Mouse (Mus musculus) heart, adult 18-20 months (tissue): ENCODE measurements around the gene Itfg2. TPM values are rescaled to one million over a fixed set of nuclear protein-coding genes. Genes with fewer than 3 reads are reported as not detected.

ENCODE experiments used
- DNase-seq, 2 experiments: peaks; one replicate each; pipeline ENCODE4 v3.0.0; 2021 to 2022; ENCODE audit warnings: mixed read lengths in 1 of 2
- total RNA-seq, 2 experiments: library from RNA; stranded (reverse); gene quantifications; 2 replicates each; pipeline ENCODE4 v1.2.3; 2021

Itfg2 gene
- total RNA-seq, 2 experiments from 2014 or later, result 17.0 to 22.0 TPM

DNA sequence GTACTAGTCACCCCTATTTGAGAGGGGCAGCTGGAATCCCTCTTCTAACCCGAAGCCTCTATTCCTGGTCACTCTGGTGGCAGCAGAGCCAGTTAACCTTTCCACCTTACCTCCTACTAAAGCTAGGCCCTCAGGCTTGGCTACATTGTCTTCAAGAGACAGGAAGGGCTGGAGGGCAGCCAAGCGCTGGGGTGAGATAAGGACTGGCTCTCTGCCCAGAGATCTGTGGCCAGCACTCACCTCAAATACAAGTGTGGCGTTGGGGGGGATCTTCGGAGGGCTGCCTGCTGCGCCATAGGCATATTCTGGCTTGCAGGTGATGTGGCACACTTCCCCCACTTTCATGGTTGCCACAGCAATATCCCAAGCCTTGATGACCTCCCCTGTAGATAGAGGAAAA is 10.7 kb upstream of the Itfg2 start:
- DNase-seq, result peak; percentile 91 to 92

GRCm38 (mm10) chr6:128433566-128433965 is 8.8 kb upstream of the Itfg2 start:
- no peak for DNase-seq

GRCm38 (mm10) chr6:128432356-128432915 is 7.7 kb upstream of the Itfg2 start:
- peak; percentile 67 to 68 for DNase-seq

- DNase-seq, result no peak
These were observed 5.1 kb upstream of the Itfg2 start for GRCm38 (mm10) chr6:128429826-128430225.

- no peak for DNase-seq
These were observed 4.6 kb upstream of the Itfg2 start for GRCm38 (mm10) chr6:128429300-128429699.

GRCm38 (mm10) chr6:128427571-128427970 is 2.8 kb upstream of the Itfg2 start:
- DNase-seq, result no peak

GRCm38 (mm10) chr6:128425046-128425445 is 315 bp upstream of the Itfg2 start:
- no peak for DNase-seq

DNA sequence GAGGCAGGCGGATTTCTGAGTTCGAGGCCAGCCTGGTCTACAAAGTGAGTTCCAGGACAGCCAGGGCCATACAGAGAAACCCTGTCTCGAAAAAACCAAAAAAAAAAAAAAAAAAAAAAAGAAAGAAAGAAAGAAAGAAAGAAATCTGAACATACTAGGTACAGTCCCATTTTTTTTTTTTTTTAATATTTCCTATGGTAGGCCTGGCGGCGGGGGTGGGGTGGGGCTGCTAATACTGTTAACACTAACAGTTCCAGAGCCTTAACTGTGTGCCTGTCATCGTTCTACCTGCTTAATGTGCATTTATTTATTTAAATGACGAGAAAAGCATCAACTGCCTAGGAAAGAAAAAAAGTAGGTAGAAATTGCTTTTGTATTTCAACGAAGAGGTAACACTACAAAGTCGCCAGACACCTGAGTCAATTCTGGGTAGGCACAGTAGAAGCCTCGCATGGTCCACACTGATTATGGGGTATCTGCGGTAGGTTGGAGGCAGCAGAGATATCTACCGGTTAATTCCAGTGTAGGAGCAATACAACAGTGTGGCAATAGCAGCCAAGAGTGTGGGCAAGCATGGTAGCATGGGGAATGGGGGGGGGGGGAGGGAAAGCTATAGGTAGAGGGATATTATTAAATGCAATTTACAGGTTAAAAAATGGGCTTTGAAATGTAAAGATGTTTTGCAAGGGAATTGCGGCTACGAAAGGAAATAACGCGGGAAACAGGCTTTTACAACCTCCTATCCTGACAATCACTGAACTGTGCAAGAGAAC is 1.0 kb downstream of the Itfg2 start:
- DNase-seq, result no peak

DNA sequence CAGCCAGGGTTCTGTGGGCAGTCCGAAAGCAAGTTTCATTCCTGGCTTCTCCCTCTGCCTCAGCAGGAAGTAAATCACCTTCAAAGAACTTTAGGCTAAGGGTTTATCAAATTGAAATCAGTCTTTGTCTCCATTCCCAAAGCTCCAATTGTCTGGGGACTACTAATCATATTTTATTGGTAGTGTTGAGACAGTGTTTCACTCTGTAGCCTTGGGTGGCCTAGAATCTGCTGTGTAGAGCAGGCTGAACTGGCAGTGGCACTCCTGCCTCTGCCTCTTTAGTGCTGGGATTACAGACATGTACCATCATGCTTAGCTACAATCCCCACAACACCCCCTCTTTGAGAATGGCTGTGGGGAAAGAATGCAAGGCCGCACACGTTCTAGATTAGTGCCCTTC is 3.3 kb downstream of the Itfg2 start:
- no peak for DNase-seq

DNA sequence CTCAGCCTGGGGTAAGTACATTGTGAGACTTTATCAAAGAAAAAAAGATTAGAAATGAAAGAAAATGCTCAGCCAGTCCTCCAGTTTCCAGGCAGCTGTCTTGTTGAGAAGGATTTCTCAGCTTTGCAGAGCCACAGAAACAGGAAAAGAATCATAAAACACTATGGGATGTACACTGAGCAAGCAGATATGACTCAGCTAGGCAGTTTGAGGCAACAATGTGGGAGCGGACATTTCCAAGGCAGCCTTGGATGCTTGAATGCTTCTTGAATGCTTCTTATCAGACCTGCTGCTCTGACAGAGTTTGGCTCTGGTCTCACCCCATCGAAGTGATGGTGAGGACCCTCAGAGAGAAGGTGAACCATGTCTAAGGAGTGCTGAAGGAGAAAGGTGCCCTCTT is 3.7 kb downstream of the Itfg2 start:
- DNase-seq, result no peak

GRCm38 (mm10) chr6:128418076-128418475 is 6.7 kb downstream of the Itfg2 start:
- no peak for DNase-seq

DNA sequence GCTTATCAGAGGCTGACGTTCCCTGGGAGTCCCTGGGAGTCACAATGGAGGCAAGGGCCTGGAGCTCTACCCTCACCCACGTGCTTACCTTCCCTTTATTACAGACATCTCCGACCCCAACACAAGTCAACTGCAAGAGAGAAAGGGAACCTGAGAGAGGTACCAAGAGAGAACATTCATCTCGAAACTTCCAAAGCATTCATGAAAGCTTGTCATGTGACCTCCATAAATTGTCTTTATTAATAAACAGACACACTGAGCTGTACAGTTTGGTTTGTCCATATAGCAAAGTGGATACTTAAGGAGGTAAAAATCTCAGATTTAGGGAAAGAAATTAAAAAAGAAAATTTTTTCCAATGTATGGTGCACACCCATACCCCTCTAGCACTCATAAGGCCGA is 8.6 kb downstream of the Itfg2 start:
- DNase-seq, result no peak

DNA sequence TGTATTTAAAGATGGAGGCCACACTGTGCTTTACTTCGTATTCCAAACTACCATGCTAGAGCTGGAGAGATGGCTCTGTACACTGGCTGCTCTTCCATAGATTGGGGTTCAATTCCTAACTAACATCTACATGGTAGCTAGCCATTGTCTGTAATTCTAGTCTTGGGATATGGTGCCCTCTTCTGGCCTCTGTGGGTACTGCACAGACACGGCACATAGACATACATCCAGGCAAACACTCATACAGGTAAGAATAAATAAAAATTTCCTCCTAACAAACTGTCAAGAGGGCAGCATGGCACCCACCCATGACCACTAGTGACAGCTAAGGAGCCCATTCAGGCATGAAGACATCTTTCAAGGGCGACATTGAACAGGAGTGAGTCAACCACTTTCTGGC is 13.6 kb downstream of the Itfg2 start:
- DNase-seq, result peak; percentile 59 to 94

DNA sequence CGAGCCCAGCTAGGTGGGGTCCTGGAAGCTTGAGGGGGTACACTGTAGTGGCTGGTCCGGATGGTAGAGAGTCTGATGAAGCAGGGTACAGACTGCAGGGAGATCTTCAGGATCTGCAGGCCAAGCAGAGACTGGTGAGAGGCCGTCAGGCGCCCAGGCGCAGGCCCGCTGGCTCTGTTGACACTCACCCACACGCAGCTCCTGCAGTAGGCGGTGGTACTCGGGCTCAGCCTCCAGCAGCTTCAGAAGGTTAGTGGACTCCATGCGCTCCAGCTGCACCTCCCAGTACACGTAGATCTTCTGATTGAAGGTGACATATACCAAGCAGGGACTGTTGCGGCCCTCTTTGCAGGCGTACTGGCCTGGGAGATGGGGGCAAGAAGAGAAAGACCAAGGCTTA is 14.4 kb downstream of the Itfg2 start:
- no peak for DNase-seq

- DNase-seq, result no peak
These were observed 16.1 kb downstream of the Itfg2 start for GRCm38 (mm10) chr6:128408544-128409125.

DNA sequence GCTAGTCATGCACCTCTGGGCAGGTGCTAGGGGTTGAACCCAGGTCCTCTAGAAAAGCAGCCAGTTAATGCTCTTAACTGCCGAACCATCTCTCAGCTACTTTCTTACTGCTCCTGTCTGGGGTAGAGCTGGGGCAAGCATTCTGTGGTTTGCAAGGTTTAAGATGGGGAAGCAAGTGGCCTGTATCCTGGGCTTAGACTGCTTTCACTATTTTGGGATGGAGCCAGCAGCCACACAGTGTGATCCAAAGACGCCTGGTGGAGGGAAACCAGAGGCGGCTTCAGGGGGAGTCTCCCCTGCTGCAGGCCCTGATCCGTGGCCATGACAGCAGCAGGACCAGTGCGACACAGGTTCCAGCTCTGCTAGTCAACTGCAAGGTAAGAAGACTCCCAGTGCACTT is 20.0 kb downstream of the Itfg2 start:
- DNase-seq, result no peak

- DNase-seq, result peak in 1 of 2 experiments; percentile 20
These were observed 25.1 kb downstream of the Itfg2 start for GRCm38 (mm10) chr6:128399421-128400185.

DNA sequence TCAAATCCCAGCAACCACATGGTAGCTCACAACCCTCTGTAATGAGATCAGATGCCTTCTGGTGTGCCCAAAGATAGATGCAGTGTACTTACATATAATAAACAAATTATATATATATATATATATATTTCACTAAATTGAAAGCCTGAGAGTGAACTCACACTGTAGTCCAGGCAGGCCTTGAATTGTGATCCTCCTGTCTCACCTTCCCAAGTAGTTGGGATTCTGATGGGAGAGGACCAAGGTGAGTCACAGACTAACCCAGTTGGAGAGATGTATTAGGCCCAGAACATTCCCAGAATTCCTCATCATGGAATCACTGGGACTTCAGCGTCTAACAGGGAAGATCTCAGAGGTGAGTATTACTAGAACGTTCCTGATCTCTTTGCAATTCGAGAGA is 25.7 kb downstream of the Itfg2 start, which contains the start of gene Nrip2:
Gene Nrip2 (plus strand): TSS at position 301 of the 400 bp plus-strand sequence.
- DNase-seq, result no peak

DNA sequence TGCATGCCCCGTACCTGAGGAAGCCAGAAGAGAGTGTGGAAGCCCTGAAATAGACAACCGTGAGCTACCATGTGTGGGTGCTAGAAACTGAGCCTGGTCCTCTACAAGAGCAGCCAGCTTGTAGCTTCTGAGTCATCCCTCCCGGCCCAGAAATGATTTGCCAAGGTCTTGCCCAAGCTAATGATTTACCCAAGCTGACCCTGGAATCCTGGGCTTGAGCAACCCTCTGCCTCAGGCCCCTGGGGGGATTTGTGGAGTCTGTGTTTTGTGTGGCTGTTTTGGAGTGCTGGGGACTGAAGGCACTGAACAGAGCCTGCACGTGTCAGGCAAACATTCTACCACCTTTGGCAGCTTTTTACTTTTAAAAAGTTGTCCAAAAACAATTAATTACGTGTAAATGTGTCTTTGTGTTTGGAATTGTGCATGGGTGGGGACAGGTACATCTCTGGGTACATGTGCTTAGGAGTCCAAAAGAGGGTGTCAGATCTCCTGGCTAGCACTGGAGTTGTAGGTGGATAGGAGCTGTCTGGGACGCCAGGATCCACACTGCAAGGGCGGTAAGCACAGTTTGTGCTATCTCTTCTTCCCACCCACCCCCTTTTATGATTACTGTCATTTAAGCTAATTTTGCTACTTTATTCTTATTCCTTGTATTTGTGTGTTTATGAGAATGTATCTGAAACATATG is 27.0 kb downstream of the Itfg2 start:
- no peak for DNase-seq

- DNase-seq, result no peak
These were observed 34.0 kb downstream of the Itfg2 start for GRCm38 (mm10) chr6:128390683-128391082.

- DNase-seq, result no peak
These were observed 35.5 kb downstream of the Itfg2 start for GRCm38 (mm10) chr6:128389185-128389584.

DNA sequence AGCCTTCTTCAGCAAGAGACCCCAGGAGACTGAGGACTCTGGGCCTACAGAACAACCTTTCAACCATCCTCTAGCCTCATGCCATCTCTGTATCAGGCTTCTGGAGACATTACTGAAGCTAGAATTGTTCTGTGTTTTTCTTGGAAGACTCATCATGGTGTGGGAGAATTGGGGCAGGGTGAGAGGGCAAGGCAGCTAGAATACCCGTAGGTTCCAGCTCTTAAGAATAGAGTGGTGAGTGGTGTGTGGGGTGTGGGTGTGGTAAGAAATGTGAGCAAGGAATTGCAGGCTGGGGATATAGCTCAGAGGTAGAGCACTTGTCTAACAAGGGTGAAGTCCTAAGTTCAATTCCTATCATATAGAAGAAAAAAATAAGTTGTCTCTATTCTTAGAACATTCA is 39.7 kb downstream of the Itfg2 start:
- no peak for DNase-seq
